Mouse (Mus musculus): ENCODE measurements at regions not wholly inside any gene's neighbourhood (a gene's known extent, or its start where the extent isn't known, plus 50 kb on each side); places are given as distances from the start of the nearest gene placed in this dataset.

GRCm38 (mm10) chr19:26478055-26478737 lies 126.7 kb upstream of the Smarca2 start:
- no peak for DNase-seq

- DNase-seq: no peak
These were observed 120.5 kb upstream of the Smarca2 start for GRCm38 (mm10) chr19:26484322-26484721.

GRCm38 (mm10) chr19:26492806-26493205 lies 112.0 kb upstream of the Smarca2 start:
- peak; percentile 42 to 60 for DNase-seq

DNA sequence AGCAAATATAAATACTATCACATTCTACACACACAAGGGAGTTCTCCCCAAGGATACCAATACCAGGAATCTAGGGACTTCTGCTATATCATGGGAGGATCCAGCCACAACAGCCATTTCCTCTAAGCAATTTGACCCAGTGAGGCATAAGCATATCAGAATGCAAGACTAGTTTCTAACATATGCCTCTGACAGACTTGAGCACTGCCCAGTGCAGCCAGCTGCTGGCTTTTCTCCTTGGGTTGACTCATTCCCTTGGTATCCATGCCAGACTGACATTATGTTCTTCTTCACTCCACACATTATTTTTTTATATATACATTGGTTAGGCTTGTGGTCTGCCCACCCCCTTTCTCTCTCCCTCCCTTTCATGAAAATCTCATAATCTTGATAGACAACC lies 103.8 kb upstream of the Smarca2 start:
- no peak for DNase-seq

DNA sequence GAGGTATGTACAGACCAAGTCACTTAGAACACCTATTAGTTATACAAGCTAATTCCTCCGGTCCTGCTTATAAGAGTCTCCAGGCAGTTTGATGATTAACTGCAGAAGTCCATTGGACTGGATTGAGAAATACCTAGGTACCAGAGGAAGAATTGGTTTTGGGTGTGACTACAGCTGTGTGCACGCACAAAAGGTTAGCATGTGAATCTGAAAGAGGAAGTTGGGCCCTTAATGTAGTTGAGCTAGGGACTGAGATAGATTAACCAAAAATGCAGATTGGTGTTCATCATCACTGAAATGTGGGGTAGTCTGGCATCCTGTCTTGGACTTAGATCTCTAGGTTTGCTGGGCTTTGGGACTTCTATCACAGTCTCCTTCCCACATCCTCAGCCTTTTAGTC lies 100.8 kb upstream of the Smarca2 start:
- no peak for DNase-seq

- no peak for DNase-seq
These were observed 98.0 kb upstream of the Smarca2 start for GRCm38 (mm10) chr19:26506802-26507201.

- peak; percentile 7 to 23 for DNase-seq
These were observed 96.9 kb upstream of the Smarca2 start for GRCm38 (mm10) chr19:26507986-26508385.

DNA sequence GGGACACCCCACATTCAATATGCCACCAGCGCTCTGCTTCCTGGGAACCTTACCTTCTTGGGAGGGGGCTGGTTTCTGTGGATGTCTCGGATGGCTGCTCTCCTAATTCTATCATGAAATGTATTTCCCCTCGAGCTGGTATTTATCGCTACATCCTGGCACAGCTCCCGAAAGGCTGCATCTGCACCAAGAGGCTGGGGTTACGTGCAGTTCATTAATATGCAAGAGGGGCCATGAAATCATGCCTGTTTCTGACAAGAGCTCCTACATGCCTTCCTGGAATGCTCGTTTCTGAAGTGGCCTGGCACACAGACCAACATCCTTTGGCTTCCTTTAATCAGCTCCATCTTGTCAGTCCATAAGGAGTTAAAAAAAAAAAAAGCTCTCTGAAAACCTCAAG lies 96.2 kb upstream of the Smarca2 start:
- peak; percentile 22 to 39 for DNase-seq

- DNase-seq: no peak
These were observed 95.6 kb upstream of the Smarca2 start for GRCm38 (mm10) chr19:26509240-26509639.

- DNase-seq: no peak
These were observed 94.7 kb upstream of the Smarca2 start for GRCm38 (mm10) chr19:26510185-26510584.

DNA sequence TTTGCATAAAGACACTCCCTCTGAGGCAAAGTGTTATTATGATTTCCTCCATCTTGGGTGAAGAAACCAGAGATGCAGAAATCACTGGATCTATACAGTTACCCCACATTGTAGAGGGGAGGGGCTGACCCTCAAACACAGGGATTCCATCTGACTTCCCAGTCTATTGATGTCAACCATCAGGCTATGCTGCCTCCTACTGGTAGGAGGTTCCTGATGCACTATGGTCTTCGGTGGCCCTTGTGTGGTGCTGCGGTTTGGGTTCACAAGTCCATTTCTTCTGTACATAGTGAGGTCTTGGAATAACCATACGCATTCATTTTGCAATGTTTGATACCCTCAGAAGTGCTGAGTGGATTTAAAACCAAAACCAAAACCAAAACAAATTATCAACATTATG lies 94.0 kb upstream of the Smarca2 start:
- DNase-seq: peak in 1 of 2 experiments; percentile 13

GRCm38 (mm10) chr19:26511756-26512155 lies 93.1 kb upstream of the Smarca2 start:
- no peak for DNase-seq

- DNase-seq: no peak
These were observed 80.3 kb upstream of the Smarca2 start for GRCm38 (mm10) chr19:26524583-26524982.

DNA sequence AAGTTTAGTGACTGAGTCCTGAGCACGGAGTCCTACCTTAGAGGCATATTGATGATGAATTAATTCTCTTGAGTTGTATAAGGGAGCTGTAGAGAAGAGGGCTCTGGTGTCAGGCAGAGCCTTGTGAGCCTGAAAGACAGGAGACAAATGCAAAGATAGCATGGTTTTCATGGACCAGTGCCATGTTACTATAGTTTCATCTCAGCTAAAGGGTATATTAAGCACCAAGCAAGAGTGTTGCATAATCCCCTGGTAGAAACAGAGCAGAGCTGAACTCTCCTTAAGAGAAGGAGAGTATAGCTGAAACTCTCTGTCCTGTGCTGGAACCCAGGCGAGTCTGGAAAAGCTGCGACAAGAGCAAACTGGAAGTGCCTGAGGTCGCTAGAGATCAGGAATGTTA lies 73.5 kb upstream of the Smarca2 start:
- no peak for DNase-seq

GRCm38 (mm10) chr19:26532509-26532908 lies 72.3 kb upstream of the Smarca2 start:
- no peak for DNase-seq

DNA sequence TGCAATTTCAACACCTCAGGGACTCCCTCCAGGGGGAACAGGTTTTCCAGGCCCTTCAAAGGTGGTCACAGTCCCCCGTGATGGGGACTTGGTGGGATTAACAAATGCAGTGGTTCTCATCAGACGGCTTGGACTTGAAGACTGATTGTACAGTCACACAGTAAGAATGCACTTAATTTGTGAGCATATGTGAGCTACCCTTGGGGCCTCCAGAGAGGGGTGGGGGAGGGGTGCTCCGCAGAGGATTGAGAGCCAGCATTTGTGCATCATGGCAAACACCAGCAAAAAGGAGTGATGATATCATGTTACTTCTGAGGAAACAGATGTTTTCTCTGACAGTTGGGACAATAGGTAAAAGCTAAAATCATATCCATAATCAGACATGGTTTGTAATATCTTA lies 59.2 kb upstream of the Smarca2 start:
- DNase-seq: peak in 1 of 2 experiments; percentile 12

- DNase-seq: no peak
These were observed 57.3 kb upstream of the Smarca2 start for GRCm38 (mm10) chr19:26547522-26547921.

GRCm38 (mm10) chr19:26548562-26549270 lies 56.1 kb upstream of the Smarca2 start:
- no peak for DNase-seq

GRCm38 (mm10) chr19:26550299-26550698 lies 54.6 kb upstream of the Smarca2 start:
- no peak for DNase-seq
